Mouse (Mus musculus) erythroblast, adult 5-6 weeks (primary cell): ENCODE measurements around the gene Cks2. TPM values are rescaled to one million over a fixed set of nuclear protein-coding genes. Genes with fewer than 3 reads are reported as not detected.
A peak's percentile ranks its signal among the peaks of the same experiment; 100 is the strongest.

ENCODE experiments used
- ATAC-seq: replicated peaks from 2 replicates; pipeline ENCODE4 v1.8.0; 2016; ENCODE audit warnings: moderate number of reproducible peaks, mild to moderate bottlenecking, moderate TSS enrichment, inconsistent platforms; ENCODE audit not compliant: poor library complexity, low FRiP score, severe bottlenecking
- total RNA-seq, 2 experiments: library from RNA; stranded (forward) in 1 of 2; stranded (reverse) in 1 of 2; fragments of 150-400 nt in 1 of 2; fragments of 200-764, 138-1000 nt in 1 of 2; gene quantifications; 2 replicates each; pipeline versions ENCODE4 v1.2.3 to v1.2.4; 2015 to 2017; ENCODE audit warnings: low replicate concordance in 2 of 2

Gene Cks2
- total RNA-seq, 2 experiments from 2014 or later, result 54.9 to 189 TPM

DNA sequence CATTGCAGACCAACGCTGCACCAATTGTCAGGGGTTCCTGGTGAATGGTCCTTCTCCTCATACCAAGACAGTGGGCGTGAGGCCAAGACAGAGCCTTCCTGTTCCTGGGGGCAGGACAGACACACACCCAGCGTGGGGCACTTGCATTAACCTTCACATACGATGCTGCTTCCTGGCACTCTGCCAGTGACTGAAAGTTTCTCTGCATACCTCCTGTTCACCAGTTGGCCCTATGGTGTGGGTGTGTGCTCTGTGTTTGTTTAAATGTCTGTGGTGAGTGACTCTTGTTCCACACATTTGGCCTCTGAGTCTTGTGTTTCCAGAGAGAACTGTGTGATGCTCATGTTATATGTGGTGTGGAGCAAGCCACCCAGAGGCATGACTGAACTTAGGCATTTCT is 31.6 kb downstream of the Cks2 start:
- ATAC-seq, result no peak

DNA sequence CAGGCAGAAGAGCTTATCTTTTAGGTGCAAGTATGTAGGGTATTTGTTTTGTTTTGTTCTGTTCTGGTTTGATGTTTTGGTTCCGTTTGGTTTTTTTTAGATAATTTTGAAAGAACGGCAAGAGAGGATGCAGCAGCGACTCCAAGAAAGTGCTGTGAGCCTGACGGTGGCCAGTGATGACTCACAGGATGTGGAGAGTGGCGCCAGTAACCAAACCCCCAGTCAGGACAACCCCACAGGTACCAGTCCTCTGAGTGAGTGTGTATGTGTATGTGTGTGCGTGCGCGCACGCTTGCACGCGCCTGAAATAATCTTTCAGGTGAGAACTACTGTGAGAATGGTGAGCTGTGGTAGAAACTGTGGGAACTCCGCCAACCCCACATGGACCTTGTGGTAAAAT is 32.0 kb downstream of the Cks2 start:
- ATAC-seq, result no peak

DNA sequence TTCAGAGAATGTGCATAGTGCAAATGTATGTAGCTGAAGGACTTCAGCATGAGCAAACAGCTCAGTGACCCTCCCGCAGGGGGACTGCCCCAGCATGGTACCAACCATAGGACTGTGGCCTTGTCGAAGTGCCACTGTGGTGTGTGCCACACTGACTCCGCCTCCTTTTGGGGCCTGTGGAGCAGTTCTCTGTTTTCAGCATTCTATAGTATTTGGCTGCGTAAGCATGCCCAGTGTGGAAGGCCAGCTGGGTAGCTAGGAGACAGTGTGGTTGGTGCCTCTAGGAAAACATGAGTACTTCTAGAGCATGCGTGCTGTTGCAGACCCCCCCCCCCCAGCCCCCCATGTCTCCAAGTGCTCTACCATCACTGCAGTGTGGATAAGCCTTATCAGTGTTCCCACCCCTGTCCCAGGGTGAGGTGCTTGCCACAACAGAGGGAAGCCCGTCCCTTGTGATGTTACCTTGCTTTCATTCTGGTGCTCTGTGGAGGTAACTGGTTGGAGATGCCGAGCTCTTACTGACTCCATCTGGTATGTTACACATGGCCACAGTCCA is 32.7 kb downstream of the Cks2 start:
- ATAC-seq, result 0 out of 2 replicates have a peak, but pooled peaks have one; percentile 26

DNA sequence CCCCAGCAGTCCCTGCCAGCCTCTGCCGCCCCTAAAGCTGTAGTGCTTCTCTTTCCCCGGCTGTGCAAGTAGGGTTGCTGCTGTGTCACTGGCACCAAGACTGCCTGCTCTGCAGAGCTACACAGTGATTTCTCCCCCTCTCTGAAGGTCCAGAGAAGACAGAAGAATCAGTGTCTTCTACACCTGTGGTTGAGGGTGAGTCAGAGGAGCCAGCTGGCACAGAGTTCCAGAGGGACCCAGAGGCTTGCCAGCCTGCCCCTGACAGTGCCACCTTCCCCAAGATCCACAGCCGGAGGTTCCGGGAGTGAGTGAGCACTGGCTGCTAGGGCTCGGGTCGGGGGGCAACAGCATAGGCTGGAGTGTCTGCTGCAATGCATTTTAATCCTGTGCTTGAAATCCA is 33.7 kb downstream of the Cks2 start:
- ATAC-seq, result no peak

DNA sequence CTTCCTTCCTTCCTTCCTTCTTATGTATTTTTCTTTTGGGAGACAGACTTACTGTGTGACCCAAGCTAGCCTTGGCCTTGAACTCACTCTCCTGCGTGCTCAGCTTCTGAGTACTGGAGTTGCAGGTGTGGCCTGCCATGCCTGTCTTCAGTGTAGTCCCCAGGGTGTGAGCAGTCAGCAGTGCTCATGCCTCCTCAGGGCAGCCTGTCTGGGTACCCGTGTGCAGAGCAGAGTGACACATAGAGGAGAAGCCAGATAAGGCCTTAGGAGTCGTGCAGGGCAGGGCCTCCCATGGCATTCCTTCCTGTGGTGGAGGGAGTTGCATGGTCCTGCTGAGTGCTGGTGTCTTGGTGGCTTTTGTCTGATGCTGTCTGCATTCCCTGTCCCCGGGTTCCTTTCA is 34.3 kb downstream of the Cks2 start:
- no peak for ATAC-seq

DNA sequence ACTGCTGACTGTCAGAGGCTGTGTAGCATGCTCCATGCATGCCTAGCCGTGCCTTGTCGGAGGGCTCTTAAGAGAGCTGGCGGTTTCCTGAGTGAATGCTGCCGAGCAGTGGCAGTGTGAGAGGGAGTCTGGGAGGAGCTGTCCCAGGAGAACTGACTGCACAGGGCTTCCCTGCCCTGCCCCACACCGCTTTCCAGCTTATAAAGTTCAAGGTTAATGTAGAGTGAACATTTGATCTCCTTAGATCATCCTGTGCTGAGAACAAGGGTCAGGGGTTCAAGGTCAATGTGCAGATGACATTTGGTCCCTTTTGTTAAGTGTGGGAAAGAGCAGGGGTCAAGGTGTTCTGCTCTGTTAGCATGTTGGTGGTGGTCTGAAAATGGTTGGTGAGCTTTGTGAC is 36.0 kb downstream of the Cks2 start:
- ATAC-seq, result no peak

DNA sequence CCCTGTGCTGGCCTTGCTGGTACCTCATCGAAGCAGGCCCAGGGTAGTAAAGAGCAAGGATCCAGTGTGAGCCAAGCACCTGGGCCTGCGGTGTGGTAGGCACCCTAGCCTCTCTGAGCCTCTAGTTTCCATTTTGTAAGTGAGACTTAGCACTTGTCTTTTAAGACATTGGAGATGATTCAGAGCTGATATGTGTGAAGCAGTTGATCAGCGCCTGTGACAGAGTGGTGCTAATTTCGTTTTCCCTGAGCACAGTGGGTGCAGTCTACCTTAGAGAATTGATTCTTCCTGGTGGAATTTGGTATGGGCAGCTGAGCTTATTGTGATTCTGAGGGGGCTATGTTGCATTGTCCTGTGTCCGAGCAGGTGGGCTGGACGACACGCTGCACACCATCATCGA is 36.6 kb downstream of the Cks2 start:
- no peak for ATAC-seq

DNA sequence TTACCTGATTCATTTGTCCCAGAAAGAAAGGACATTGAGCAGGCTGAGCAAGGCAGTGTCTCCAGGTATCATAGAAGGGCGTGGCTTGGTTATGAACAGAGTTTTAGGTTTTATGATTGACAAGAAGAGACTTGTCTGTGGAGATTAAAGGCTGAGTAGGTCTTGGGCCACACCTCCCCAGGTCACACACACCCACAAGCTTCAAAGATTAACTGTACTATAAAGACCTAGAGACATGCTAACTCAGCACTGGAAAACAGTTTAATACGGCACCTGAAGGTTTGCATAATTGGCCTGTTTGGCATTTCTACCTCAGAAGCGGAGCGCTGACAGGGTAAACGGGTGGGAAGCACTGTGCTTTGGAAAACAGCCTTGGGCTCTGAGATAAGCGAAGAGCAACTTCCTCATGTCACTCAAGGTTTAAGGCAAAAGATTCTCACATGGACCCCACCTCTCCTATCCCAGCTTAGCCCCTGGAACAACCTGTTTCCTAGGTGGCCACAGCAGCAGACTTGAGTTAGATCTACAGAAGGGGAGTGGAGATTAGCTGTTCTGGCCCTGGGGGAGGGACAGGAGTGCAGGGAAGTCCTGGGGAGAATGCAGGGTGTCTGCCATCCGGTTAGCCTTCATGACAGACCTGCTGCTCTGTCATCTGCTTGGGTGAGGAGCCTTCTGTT is 40.4 kb downstream of the Cks2 start:
- ATAC-seq, result no peak

DNA sequence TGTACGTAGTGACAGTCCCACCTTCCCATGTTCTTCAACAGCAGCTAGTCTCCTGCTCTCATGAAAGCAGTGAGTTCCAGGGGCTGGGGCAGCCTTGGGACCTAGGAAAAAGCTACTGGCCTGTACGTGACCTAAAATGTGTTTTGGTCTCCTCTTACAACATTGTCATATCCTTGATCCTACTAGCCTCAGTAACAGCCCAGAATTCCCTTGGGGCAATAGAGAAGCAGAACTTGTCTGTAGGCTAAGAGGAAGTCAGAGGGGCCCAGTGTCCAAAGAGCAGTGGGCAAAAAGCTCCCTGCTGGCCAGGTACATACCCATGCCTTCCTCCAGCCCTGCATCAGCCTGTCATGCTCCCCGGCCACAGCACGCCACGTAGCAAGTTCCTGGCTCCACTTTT is 41.9 kb downstream of the Cks2 start:
- 0 out of 2 replicates have a peak, but pooled peaks have one; percentile 26 for ATAC-seq

DNA sequence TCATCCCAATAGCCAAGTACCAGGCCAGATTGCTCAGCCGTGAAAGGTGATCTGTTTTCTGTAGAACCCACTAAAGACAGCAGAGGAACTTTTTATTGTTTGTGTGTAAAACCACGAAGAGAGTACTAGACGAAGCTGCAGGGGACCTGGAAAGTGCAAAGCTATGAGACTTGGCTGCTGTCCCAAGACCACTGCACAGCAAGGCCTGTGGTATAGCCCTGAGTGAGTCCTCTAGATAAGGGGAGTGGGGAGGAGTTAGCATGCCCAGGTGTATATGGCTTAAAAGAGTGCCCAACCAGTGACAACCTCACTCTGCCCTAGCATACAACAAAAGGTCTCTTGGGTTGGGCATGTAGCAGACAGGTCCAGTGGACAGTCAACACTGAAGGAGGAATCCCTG is 43.7 kb downstream of the Cks2 start:
- ATAC-seq, result no peak

DNA sequence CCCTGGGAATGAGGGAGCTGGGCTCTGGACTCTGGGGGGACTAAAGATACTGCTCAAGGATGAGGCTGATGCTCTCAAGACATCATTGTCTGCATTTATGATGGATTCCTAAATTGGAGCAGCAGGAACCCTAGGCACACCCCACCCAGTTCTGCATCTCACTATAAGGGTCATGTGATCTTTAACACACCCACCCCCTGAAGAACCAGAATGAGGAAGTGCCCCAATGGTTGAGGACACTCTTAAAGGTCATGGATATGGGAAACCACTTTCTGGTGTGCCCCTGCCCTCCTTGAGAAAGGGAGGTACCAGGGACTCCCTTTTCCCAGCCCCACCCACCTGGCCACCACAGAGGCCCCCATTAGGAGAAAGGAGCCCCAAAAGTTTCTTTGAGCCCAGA is 51.4 kb downstream of the Cks2 start:
- ATAC-seq, result no peak

DNA sequence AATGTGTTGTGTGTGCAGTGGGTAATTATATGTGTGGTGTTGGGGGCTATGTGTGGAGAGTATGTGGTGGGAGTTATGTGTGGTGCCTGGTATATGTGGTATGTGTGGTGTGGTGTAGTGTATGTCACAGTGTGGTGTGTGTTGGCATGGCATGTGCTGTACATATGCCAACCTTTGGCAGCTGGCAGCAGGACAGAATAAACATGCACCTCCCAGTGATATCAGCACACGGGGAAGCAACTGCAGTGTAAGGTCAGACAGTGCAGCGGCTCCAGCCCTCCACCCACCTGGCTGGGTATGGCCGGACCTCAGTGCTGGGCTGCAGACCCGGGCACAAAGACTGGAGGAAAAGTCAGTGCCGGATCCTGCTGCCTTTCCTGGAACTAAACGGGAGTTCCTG is 52.4 kb downstream of the Cks2 start:
- ATAC-seq, result peak; percentile 14; the same call in 1 of the 2 replicates

DNA sequence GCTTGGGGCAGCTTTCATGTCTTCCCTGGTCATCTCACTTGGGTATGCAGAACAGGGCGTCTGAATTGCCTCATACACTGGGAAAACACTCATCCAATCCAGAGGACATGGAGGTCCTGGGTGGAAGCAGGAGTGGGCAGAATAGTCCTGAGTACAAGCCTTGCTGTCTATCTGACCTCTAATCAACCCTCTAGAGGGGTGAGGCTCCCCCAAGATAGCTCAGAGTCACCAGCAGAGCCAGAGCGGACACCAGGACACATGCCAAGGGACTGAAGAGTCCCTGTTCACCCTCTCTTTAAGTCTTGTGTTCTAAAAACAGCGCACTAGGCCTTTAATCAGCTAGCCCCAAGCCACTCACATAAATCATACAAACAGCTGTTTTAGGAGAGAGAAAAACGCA is 52.9 kb downstream of the Cks2 start:
- ATAC-seq, result peak; percentile 37; the same call in 1 of the 2 replicates

DNA sequence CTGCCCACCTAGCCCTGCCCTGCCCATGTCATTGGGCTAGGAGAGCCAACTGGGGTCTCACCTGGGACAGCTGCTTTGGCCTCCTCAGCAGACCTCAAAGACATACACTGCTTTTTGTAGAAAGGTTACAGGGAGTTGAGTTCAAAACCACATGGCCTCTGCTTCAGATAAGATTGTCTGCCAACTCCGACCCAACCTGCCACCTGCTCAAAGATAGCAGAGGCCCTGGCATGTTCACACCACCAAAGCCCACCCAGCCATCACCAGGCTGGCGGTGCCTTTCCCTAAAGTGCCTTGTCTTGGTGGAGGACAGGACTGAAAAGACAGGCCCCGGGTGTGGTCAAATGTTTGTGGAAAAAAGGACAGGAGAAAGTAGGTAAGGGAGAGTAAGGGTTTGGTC is 53.3 kb downstream of the Cks2 start:
- no peak for ATAC-seq

Other genes starting within 250 kb of the Cks2 start
- gene S1pr3, start 236.6 kb upstream of the Cks2 start, total RNA-seq (2015; ENCODE audit: low replicate concordance), result 0.38 and 0.84 TPM in 2 replicates
- gene S1pr3, start 236.6 kb upstream of the Cks2 start, total RNA-seq (2017; ENCODE audit: low replicate concordance), result 0.42 and 0.68 TPM in 2 replicates
- not detected in 2 replicates for gene Shc3, start 75.8 kb upstream of the Cks2 start, total RNA-seq (2015; ENCODE audit: low replicate concordance)
- not detected in 2 replicates for gene Shc3, start 75.8 kb upstream of the Cks2 start, total RNA-seq (2017; ENCODE audit: low replicate concordance)
- gene Secisbp2, start 6.5 kb downstream of the Cks2 start, total RNA-seq (2015; ENCODE audit: low replicate concordance), result 1.3 and 6.1 TPM in 2 replicates
- gene Secisbp2, start 6.5 kb downstream of the Cks2 start, total RNA-seq (2017; ENCODE audit: low replicate concordance), result 6.4 and 13.8 TPM in 2 replicates
- 14.8 and 18.8 TPM in 2 replicates for gene Sema4d, start 148.5 kb downstream of the Cks2 start, total RNA-seq (2015; ENCODE audit: low replicate concordance)
- gene Sema4d, start 148.5 kb downstream of the Cks2 start, total RNA-seq (2017; ENCODE audit: low replicate concordance), result 6.5 and 7.1 TPM in 2 replicates
- gene Gadd45g, start 201.4 kb downstream of the Cks2 start, total RNA-seq (2015; ENCODE audit: low replicate concordance), result not detected in 2 replicates
- gene Gadd45g, start 201.4 kb downstream of the Cks2 start, total RNA-seq (2017; ENCODE audit: low replicate concordance), result 1.2 and 4.2 TPM in 2 replicates